Mouse (Mus musculus): Measurements from ENCODE around the gene Pknox2.

The Pknox2 gene

GRCm38 (mm10) chr9:37051669-37052068, 95.5 kb downstream of the Pknox2 start:
- DNase-seq (ENCODE audit: low spot score) = no peak

- no peak for DNase-seq (ENCODE audit: low spot score)
Measured at GRCm38 (mm10) chr9:37047490-37047889, 99.7 kb downstream of the Pknox2 start.

GRCm38 (mm10) chr9:37045875-37046274, 101.3 kb downstream of the Pknox2 start:
- DNase-seq (ENCODE audit: low spot score) = no peak

- DNase-seq (ENCODE audit: low spot score) = no peak
Measured at GRCm38 (mm10) chr9:37044165-37044564, 103.0 kb downstream of the Pknox2 start.

- DNase-seq (ENCODE audit: low spot score) = no peak
Measured at GRCm38 (mm10) chr9:37038859-37039258, 108.3 kb downstream of the Pknox2 start.

GRCm38 (mm10) chr9:37038445-37038844, 108.8 kb downstream of the Pknox2 start:
- DNase-seq (ENCODE audit: low spot score) = no peak

GRCm38 (mm10) chr9:37037405-37037804, 109.8 kb downstream of the Pknox2 start:
- DNase-seq (ENCODE audit: low spot score) = no peak

- no peak for DNase-seq (ENCODE audit: low spot score)
Measured at GRCm38 (mm10) chr9:37035248-37035647, 112.0 kb downstream of the Pknox2 start.

GRCm38 (mm10) chr9:37034316-37034715, 112.9 kb downstream of the Pknox2 start:
- DNase-seq (ENCODE audit: low spot score) = no peak

- no peak for DNase-seq (ENCODE audit: low spot score)
Measured at GRCm38 (mm10) chr9:37030347-37031213, 116.6 kb downstream of the Pknox2 start.

GRCm38 (mm10) chr9:37029811-37030346, 117.3 kb downstream of the Pknox2 start:
- no peak for DNase-seq (ENCODE audit: low spot score)

GRCm38 (mm10) chr9:37027825-37028575, 119.2 kb downstream of the Pknox2 start:
- no peak for DNase-seq (ENCODE audit: low spot score)

- no peak for DNase-seq (ENCODE audit: low spot score)
Measured at GRCm38 (mm10) chr9:37025913-37026312, 121.3 kb downstream of the Pknox2 start.

- no peak for DNase-seq (ENCODE audit: low spot score)
Measured at GRCm38 (mm10) chr9:37021586-37022230, 125.5 kb downstream of the Pknox2 start.

GRCm38 (mm10) chr9:37018154-37018553, 129.1 kb downstream of the Pknox2 start:
- DNase-seq (ENCODE audit: low spot score) = no peak

GRCm38 (mm10) chr9:37017169-37017568, 130.0 kb downstream of the Pknox2 start:
- DNase-seq (ENCODE audit: low spot score) = no peak

GRCm38 (mm10) chr9:37016165-37016564, 131.0 kb downstream of the Pknox2 start:
- no peak for DNase-seq (ENCODE audit: low spot score)

GRCm38 (mm10) chr9:37013565-37013964, 133.6 kb downstream of the Pknox2 start:
- DNase-seq (ENCODE audit: low spot score) = no peak

- no peak for DNase-seq (ENCODE audit: low spot score)
Measured at GRCm38 (mm10) chr9:37008090-37008489, 139.1 kb downstream of the Pknox2 start.

GRCm38 (mm10) chr9:37004676-37005075, 142.5 kb downstream of the Pknox2 start:
- no peak for DNase-seq (ENCODE audit: low spot score)

GRCm38 (mm10) chr9:37001935-37002535, 145.2 kb downstream of the Pknox2 start:
- DNase-seq (ENCODE audit: low spot score) = no peak

GRCm38 (mm10) chr9:36999393-36999792, 147.8 kb downstream of the Pknox2 start:
- DNase-seq (ENCODE audit: low spot score) = no peak
